Mouse (Mus musculus): ENCODE measurements around the gene S100b. TPM values are rescaled to one million over a fixed set of nuclear protein-coding genes. Genes with fewer than 3 reads are reported as not detected.

Gene S100b
- polyA plus RNA-seq (2015; fragmentation: Nextera tagmentation; extraction: Ambion mirVana), result not detected in 2 replicates

DNA sequence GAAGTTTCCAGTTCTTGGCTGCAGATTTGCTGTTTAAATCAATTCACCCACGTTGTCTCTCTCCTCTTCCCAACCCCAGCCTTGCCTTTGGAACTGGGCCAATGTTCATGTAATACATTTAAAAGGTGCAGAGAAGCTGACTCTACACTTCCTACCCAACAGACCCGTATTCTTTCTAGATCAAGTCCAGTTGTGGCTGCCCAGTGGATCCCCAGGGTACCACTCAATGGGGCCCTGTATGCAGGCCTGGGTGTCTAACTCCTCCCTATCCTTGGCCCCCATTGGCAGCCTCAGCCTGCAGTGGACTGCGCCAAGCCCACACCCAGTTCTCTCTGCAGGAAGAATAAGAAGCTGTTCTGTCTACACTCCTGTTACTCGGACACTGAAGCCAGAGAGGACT, at the start of gene S100b:
TSS of gene S100b (plus strand) at position 318 of the 400 bp plus-strand sequence.
- H3K9me3 ChIP-seq (replicated peaks), result no peaks in the 10 kb centered on the region
- no peak for DNase-seq
- H3K4me3 ChIP-seq (replicated peaks), result no peak within 1 kb of the TSS
- H3K27me3 ChIP-seq, result no peaks in the 10 kb centered on the region
- no peak for ATAC-seq (ENCODE audit: low read depth)
- no peaks in the 10 kb centered on the region for H3K36me3 ChIP-seq
- no peak within 1 kb of the TSS for H3K4me2 ChIP-seq
- H3K4me1 ChIP-seq (replicated peaks), result no peaks in the 10 kb centered on the region
- WGBS (ENCODE audit: insufficient replicate concordance), result 51% methylated on average over 4 of the region's 4 CpGs
- no peak within 1 kb of the TSS for H3K27ac ChIP-seq
- H3K9ac ChIP-seq, result no peak within 1 kb of the TSS

DNA sequence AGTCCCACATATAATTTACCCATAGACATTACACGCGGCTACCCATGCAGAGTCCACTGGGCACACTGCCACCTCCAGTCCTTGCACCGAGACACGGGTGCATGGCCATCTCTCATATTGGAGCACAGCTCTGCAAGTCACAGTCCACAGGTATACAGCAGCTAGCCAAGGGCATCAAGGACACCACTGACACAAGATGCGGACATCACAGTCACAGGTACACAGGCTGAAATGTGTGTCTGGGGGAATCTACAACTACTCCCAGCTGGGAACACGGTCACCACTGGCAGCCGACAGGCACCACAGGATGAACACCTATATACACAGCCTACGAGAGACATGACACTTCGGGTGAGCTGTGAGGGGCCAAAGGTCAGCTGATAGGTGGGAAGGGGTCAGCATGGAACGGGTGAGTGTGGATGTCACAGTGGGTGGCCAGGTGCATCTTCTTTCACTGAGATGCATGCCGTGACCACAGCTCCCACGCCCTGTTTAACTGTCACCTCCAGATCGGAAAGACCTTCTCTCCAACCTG, 46.3 kb upstream of the S100b start:
- DNase-seq, result no peak
- no peak for ATAC-seq (ENCODE audit: low read depth)
- H3K27me3 ChIP-seq, result no peaks in the 10 kb centered on the region
- H3K9ac ChIP-seq, result no peak overlapping the region
- H3K36me3 ChIP-seq, result 0 out of 2 replicates have a peak, but pooled peaks cover 3% of the 10 kb centered on the region
- H3K4me2 ChIP-seq, result no peak overlapping the region
- no peaks in the 10 kb centered on the region for H3K4me1 ChIP-seq (replicated peaks)
- H3K4me3 ChIP-seq (replicated peaks), result no peak overlapping the region
- 77% methylated on average over 13 of the region's 13 CpGs for WGBS (ENCODE audit: insufficient replicate concordance)
- no peak overlapping the region for H3K27ac ChIP-seq
- no peaks in the 10 kb centered on the region for H3K9me3 ChIP-seq (replicated peaks)

DNA sequence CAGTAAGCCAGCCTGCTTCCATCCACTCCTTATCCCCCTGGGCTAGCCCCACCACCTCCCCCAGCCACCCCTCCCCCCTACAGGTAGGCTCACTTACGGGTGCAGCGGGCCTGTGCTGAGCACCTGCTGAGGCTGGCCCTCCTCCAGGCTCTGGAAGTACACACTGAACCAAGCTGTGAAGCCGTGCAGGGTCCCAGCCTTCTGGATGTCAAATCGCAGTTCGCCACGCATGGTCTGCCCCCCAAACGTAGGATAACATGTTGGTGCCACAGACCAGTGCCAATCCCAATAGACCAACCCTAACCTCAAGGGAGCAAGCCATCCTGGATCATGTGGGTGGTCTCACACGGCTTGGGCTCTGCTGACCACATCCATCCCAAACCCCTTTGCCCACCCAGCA, 44.4 kb upstream of the S100b start:
- H3K4me1 ChIP-seq (replicated peaks), result no peaks in the 10 kb centered on the region

DNA sequence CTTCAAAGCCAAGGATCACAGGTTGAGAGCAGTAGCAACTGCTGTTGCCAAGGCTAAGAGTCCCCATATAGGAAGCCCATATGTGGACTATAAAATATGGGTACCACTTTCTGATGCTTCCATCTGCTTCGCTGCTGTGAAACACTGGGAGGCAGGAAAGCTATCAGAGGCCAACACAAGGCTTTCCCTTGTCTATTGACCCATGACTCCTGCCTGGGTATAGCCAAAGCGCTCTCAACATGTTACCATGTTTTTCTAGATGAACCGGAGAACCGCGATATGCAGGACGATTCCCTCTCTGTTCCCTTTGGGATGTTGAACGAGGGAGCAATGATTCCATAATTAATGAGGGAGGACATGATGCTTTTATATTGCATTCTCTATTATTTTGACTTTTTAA, 42.8 kb upstream of the S100b start:
- H3K4me2 ChIP-seq, result no peak overlapping the region
- no peak for DNase-seq
- no peak overlapping the region for H3K4me3 ChIP-seq (replicated peaks)
- H3K9me3 ChIP-seq (replicated peaks), result 0 out of 2 replicates have a peak, but pooled peaks cover 7% of the 10 kb centered on the region
- H3K27me3 ChIP-seq, result no peaks in the 10 kb centered on the region
- no peak for ATAC-seq (ENCODE audit: low read depth)
- WGBS (ENCODE audit: insufficient replicate concordance), result 80% methylated on average over 7 of the region's 7 CpGs
- H3K36me3 ChIP-seq, result peaks cover 17% of the 10 kb centered on the region
- H3K9ac ChIP-seq, result no peak overlapping the region
- no peaks in the 10 kb centered on the region for H3K4me1 ChIP-seq (replicated peaks)
- no peak overlapping the region for H3K27ac ChIP-seq

More for the DNA sequence above, 44.4 kb upstream of the S100b start:
- no peak overlapping the region for H3K9ac ChIP-seq
- no peak for ATAC-seq (ENCODE audit: low read depth)
- H3K4me3 ChIP-seq (replicated peaks), result no peak overlapping the region
- peaks cover 10% of the 10 kb centered on the region; the same call in 1 of the 2 replicates for H3K36me3 ChIP-seq
- H3K27ac ChIP-seq, result no peak overlapping the region
- H3K4me2 ChIP-seq, result no peak overlapping the region
- DNase-seq, result no peak
- H3K9me3 ChIP-seq (replicated peaks), result 0 out of 2 replicates have a peak, but pooled peaks cover 5% of the 10 kb centered on the region
- H3K27me3 ChIP-seq, result no peaks in the 10 kb centered on the region
- WGBS (ENCODE audit: insufficient replicate concordance), result 80% methylated on average over 8 of the region's 8 CpGs

DNA sequence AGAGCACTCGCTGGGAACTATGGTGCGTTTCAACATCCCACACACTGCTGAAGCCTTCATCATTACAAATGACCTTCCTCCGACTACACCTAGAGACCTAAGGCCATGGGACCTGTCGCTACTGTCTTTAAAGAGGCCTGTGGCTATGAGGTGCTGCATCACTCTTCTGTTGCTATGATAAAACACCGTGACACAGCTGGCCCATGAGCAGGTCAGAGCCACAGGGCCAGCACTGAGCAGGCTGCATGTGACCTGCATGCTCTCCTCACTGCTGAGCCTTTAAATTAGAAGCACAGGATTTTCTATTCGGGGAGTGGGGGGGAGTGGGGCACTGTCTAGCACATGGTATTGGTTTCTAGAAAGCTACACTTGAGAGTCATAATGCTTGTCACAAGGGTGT, 41.5 kb upstream of the S100b start:
- Histone ChIP-seq H3K27ac (no peak overlapping the region), H3K36me3 (peaks cover 20% of the 10 kb centered on the region), H3K9me3 (replicated peaks) (0 out of 2 replicates have a peak, but pooled peaks cover 7% of the 10 kb centered on the region), H3K9ac (no peak overlapping the region), H3K4me2 (no peak overlapping the region), H3K27me3 (no peaks in the 10 kb centered on the region), H3K4me3 (replicated peaks) (no peak overlapping the region), H3K4me1 (replicated peaks) (no peaks in the 10 kb centered on the region)
- WGBS (ENCODE audit: insufficient replicate concordance), result 69% methylated on average over 6 of the region's 6 CpGs
- no peak for DNase-seq
- no peak for ATAC-seq (ENCODE audit: low read depth)

DNA sequence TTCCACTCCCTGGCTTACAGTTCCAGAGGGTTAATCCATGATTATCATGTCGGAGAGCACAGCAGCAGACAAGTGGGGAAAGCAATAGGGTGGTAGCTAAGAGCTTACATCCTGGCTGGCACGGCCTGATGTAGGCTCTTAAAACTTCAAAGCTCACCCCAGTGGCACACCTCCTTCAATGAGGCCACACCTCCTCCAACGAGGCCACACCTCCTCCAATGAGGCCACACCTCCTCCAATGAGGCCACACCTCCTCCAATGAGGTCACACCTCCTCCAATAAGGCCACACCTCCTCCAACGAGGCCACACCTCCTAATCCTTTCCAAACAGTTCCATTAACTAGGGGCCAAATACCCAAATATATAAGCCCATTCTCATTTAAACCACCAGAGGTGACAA, 39.5 kb upstream of the S100b start:
- ATAC-seq (ENCODE audit: low read depth) (no peak), DNase-seq (no peak)
- WGBS (ENCODE audit: insufficient replicate concordance), result 69% methylated on average over 4 of the region's 4 CpGs
- Histone ChIP-seq H3K9ac (no peak overlapping the region), H3K4me3 (replicated peaks) (no peak overlapping the region), H3K27ac (no peak overlapping the region), H3K9me3 (replicated peaks) (0 out of 2 replicates have a peak, but pooled peaks cover 7% of the 10 kb centered on the region), H3K4me1 (replicated peaks) (no peaks in the 10 kb centered on the region), H3K4me2 (no peak overlapping the region), H3K36me3 (peaks cover 18% of the 10 kb centered on the region), H3K27me3 (no peaks in the 10 kb centered on the region)

DNA sequence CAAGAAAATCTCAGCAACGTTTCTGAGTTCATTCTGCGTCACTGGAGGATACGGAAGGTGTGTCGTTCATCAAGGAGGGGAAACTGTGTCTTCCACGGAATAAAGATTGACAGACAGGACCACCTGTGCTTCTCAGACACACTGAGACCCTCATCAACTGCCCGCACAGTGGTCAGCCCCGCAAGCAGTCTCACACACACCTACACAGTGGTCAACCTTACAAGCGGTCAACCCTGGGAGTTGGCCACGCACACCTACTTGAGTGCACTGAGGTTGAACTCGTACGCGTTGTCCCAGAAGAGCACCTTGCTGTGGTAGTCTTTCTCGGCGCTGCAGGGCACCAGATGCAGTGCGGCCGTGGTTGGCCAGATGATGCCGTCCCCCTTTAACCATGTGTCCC, 36.6 kb upstream of the S100b start:
- H3K27ac ChIP-seq, result no peak overlapping the region
- H3K9ac ChIP-seq, result no peak overlapping the region
- DNase-seq, result no peak
- ATAC-seq (ENCODE audit: low read depth), result no peak
- H3K4me3 ChIP-seq (replicated peaks), result no peak overlapping the region
- no peaks in the 10 kb centered on the region for H3K4me1 ChIP-seq (replicated peaks)
- WGBS (ENCODE audit: insufficient replicate concordance), result 84% methylated on average over 17 of the region's 17 CpGs
- H3K36me3 ChIP-seq, result peaks cover 18% of the 10 kb centered on the region
- H3K4me2 ChIP-seq, result no peak overlapping the region
- no peaks in the 10 kb centered on the region for H3K27me3 ChIP-seq
- H3K9me3 ChIP-seq (replicated peaks), result 0 out of 2 replicates have a peak, but pooled peaks cover 7% of the 10 kb centered on the region

DNA sequence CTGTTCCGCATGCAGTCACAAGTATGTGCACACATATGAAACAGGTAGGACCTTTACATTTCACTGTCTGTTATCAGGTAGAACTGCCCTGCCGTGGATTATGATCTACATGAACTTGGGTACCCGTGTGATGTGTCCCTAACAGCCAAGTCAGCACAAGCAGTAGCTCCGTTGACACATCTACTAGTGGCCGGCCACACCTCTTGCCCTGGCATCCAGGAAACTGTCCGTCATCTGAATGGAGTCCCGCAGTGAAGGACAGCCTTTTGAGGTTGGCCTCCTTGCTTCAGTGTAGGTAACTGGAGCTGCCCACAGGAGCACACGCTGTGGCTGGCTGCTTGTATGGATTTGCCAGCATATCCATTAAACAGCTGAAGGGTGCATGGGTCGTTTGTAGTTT, 35.4 kb upstream of the S100b start:
- WGBS (ENCODE audit: insufficient replicate concordance), result 64% methylated on average over 9 of the region's 9 CpGs
- H3K4me2 ChIP-seq, result no peak overlapping the region
- H3K4me3 ChIP-seq (replicated peaks), result no peak overlapping the region
- no peaks in the 10 kb centered on the region for H3K27me3 ChIP-seq
- H3K4me1 ChIP-seq (replicated peaks), result no peaks in the 10 kb centered on the region
- H3K36me3 ChIP-seq, result peaks cover 21% of the 10 kb centered on the region
- ATAC-seq (ENCODE audit: low read depth) (no peak), DNase-seq (no peak)
- no peak overlapping the region for H3K9ac ChIP-seq
- H3K27ac ChIP-seq, result no peak overlapping the region
- 0 out of 2 replicates have a peak, but pooled peaks cover 7% of the 10 kb centered on the region for H3K9me3 ChIP-seq (replicated peaks)

DNA sequence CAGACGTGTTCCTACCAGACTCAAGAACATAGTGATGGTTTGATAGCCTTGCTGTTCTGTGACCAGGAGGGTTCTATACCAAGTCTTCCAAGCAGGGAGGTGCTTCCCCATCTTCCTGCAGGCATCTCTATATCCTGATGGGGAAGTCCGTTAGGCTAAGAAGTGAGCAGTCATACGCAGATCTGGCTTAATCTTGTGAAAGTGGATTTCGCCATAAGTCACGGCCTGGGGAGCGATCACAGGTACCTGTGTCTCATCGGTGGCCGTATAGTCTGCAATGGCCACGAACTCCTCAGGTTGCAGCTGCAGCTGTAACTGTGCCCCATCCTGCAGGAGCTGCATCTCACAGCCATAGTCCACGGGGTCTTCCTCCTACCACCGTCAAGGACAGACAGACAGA, 27.7 kb upstream of the S100b start:
- 81% methylated on average over 11 of the region's 11 CpGs for WGBS (ENCODE audit: insufficient replicate concordance)
- no peaks in the 10 kb centered on the region for H3K4me1 ChIP-seq (replicated peaks)
- ATAC-seq (ENCODE audit: low read depth) (no peak), DNase-seq (no peak)
- peaks cover 3% of the 10 kb centered on the region; the same call in 1 of the 2 replicates for H3K36me3 ChIP-seq
- no peak overlapping the region for H3K27ac ChIP-seq
- no peaks in the 10 kb centered on the region for H3K9me3 ChIP-seq (replicated peaks)
- H3K9ac ChIP-seq, result no peak overlapping the region
- H3K4me3 ChIP-seq (replicated peaks), result no peak overlapping the region
- no peak overlapping the region for H3K4me2 ChIP-seq
- H3K27me3 ChIP-seq, result no peaks in the 10 kb centered on the region

DNA sequence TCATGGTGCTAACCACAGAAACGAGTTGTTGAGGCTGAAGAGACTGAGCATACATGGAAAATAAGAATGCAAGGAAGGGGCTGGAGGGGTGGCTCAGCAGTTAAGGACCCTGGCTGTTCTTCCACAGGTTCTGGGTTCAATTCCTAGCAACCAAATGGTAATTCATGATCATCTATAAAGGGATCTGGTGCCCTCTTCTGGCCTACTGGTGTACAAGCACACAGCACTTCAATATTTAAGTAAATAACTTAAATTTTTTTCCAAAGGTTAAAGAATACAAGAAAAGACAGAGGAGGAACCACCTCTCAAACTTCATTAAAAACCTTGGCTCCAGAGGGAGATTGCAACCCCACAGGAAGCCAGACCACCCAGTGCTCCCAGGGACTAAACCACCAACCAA, 24.0 kb upstream of the S100b start:
- no peaks in the 10 kb centered on the region for H3K36me3 ChIP-seq
- H3K27ac ChIP-seq, result no peak overlapping the region
- no peak overlapping the region for H3K4me2 ChIP-seq
- 43% methylated on average over 1 of the region's 1 CpGs for WGBS (ENCODE audit: insufficient replicate concordance)
- ATAC-seq (ENCODE audit: low read depth), result no peak
- DNase-seq, result no peak
- no peaks in the 10 kb centered on the region for H3K4me1 ChIP-seq (replicated peaks)
- H3K9me3 ChIP-seq (replicated peaks), result no peaks in the 10 kb centered on the region
- H3K4me3 ChIP-seq (replicated peaks), result no peak overlapping the region
- H3K9ac ChIP-seq, result no peak overlapping the region
- no peaks in the 10 kb centered on the region for H3K27me3 ChIP-seq

DNA sequence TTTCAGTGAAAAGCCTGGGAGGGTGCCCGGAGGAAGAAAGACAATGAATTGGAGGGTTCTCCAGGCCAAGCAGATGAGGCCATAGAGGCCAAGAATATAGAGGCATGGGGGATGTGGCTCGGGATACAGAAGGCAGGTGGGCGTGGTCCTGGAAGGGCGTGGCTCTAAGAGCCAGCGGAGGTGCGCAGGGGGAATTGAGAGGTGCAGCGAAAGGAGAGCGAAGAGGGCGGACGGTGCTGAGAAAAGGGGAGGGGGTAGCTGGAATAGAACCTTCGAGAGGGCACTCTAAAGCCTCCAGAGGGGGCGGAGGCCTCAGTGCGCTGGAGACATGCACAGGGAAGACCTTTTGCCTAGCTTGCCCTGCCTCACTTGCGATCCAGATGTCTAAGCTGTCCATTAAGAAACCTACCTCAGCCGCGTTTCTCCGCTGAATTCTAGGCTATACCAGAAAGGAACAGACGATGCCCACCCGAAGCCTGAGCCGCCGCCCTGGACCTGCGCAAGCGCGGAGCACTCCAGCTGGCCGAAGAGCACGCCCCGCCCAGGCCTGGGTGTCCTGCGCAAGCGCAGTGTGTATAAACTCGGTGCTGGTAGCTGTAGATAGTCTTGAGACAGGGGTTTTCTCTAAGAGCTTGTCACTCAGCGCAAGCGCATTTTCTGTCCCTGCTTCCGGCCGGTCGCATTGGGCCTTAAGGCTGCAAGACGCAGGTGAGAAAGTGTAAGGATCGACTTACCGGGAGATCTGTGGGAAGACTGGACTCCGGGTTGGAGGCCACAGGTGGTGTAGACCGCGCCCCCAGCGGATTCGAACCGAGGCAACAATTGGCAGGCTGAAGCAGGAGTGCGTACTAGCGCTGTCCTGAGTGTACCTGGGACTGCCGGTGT, 16.1 kb upstream of the S100b start, which contains the start of gene Prmt2:
TSS of gene Prmt2 (minus strand) at position 525 of the 885 bp plus-strand sequence.
- Histone ChIP-seq H3K4me2 (peak within 1 kb of the TSS; percentile 97), H3K4me1 (replicated peaks) (peaks cover 13% of the 10 kb centered on the region), H3K9ac (peak within 1 kb of the TSS; percentile 76), H3K36me3 (no peaks in the 10 kb centered on the region), H3K4me3 (replicated peaks) (peak within 1 kb of the TSS; percentile 75), H3K27me3 (no peaks in the 10 kb centered on the region), H3K9me3 (replicated peaks) (no peaks in the 10 kb centered on the region), H3K27ac (peak within 1 kb of the TSS; percentile 83)
- ATAC-seq (ENCODE audit: low read depth), result peak; percentile 99
- WGBS (ENCODE audit: insufficient replicate concordance), result under 1% methylated on average over 47 of the region's 47 CpGs
- DNase-seq, result peak; percentile 88

Measured in liver, embryonic 13.5 days (tissue).